Mouse (Mus musculus): ENCODE results near the gene Cfap70. TPM values are rescaled to one million over a fixed set of nuclear protein-coding genes. Genes with fewer than 3 reads are reported as not detected.

Gene Cfap70
- polyA plus RNA-seq, 1 experiment from 2014 or later = not detected

Other genes starting within 250 kb of the Cfap70 start
- gene Kcnk16, start 183.0 kb downstream of the Cfap70 start, polyA plus RNA-seq (2015; fragmentation: Nextera tagmentation; extraction: Ambion mirVana) = 10.6 and 11.3 TPM in 2 replicates
- gene Nudt13, start 157.5 kb downstream of the Cfap70 start, polyA plus RNA-seq (2015; fragmentation: Nextera tagmentation; extraction: Ambion mirVana) = 5.0 and 5.1 TPM in 2 replicates
- 24.5 and 24.8 TPM in 2 replicates for gene Ecd, start 104.1 kb downstream of the Cfap70 start, polyA plus RNA-seq (2015; fragmentation: Nextera tagmentation; extraction: Ambion mirVana)
- gene Fam149b, start 104.1 kb downstream of the Cfap70 start, polyA plus RNA-seq (2015; fragmentation: Nextera tagmentation; extraction: Ambion mirVana) = 7.1 and 8.8 TPM in 2 replicates
- 94.0 and 103 TPM in 2 replicates for gene Dnajc9, start 63.3 kb downstream of the Cfap70 start, polyA plus RNA-seq (2015; fragmentation: Nextera tagmentation; extraction: Ambion mirVana)
- gene Mrps16, start 58.6 kb downstream of the Cfap70 start, polyA plus RNA-seq (2015; fragmentation: Nextera tagmentation; extraction: Ambion mirVana) = 40.4 and 47.2 TPM in 2 replicates
- gene Anxa7, start 27.9 kb upstream of the Cfap70 start, polyA plus RNA-seq (2015; fragmentation: Nextera tagmentation; extraction: Ambion mirVana) = 40.3 and 40.6 TPM in 2 replicates
- gene Mss51, start 44.7 kb upstream of the Cfap70 start, polyA plus RNA-seq (2015; fragmentation: Nextera tagmentation; extraction: Ambion mirVana) = 0.42 and 0.55 TPM in 2 replicates
- gene Ppp3cb, start 94.3 kb upstream of the Cfap70 start, polyA plus RNA-seq (2015; fragmentation: Nextera tagmentation; extraction: Ambion mirVana) = 10.9 and 13.3 TPM in 2 replicates
- 0.89 and 1.0 TPM in 2 replicates for gene Usp54, start 188.8 kb upstream of the Cfap70 start, polyA plus RNA-seq (2015; fragmentation: Nextera tagmentation; extraction: Ambion mirVana)
- gene Myoz1, start 204.3 kb upstream of the Cfap70 start, polyA plus RNA-seq (2015; fragmentation: Nextera tagmentation; extraction: Ambion mirVana) = 2.0 and 5.6 TPM in 2 replicates
- gene Synpo2l, start 216.1 kb upstream of the Cfap70 start, polyA plus RNA-seq (2015; fragmentation: Nextera tagmentation; extraction: Ambion mirVana) = 0.43 and 1.1 TPM in 2 replicates
- 36.5 and 46.0 TPM in 2 replicates for gene Sec24c, start 222.1 kb upstream of the Cfap70 start, polyA plus RNA-seq (2015; fragmentation: Nextera tagmentation; extraction: Ambion mirVana)
- gene Fut11, start 242.7 kb upstream of the Cfap70 start, polyA plus RNA-seq (2015; fragmentation: Nextera tagmentation; extraction: Ambion mirVana) = 5.0 and 5.4 TPM in 2 replicates